Mouse (Mus musculus): ENCODE results near the gene Derl3.
"Not testable (repeated sequence)": the region's sequence is repeated elsewhere in the genome, so short reads cannot be mapped to it uniquely, and the experiment has no call there.

The Derl3 gene

DNA sequence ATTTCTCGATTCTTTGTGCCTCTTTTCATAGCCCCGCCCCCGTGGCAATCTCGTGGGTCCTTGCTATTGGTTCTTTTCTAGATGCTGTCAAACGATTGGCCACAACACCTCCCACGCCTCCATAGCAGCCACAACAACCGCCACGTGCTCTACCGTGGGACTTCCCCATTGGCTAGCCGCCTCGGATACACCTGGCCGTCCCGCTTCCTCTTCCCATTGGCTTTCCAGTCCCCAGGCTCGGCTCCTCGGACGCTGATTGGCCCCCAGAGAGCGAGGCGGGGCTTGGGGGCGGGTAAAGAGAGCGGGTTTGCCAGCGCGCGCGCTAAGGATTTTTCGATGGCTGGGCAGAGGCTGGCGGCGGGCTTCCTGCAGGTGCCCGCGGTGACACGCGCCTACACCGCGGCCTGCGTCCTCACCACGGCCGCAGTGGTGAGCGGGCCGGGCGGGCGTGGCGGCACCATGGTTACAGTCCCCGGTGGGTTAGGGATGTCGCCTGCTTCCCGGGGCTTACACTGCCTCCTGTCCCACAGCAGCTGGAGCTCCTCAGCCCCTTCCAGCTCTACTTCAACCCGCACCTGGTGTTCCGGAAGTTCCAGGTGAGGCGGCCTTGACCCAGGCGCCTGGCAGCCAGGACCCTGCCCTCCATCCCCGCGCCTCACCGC, at the start of gene Derl3:
Derl3 (plus strand) TSS at position 325 of the 662 bp plus-strand sequence.
- peak; percentile 95 to 97 for DNase-seq (ENCODE audit: inconsistent age in 2 of 2, low spot score in 1 of 2)

GRCm38 (mm10) chr10:75843898-75844297, 49.3 kb upstream of the Derl3 start:
- DNase-seq (ENCODE audit: inconsistent age in 2 of 2, low spot score in 1 of 2): not testable (repeated sequence)

- no peak for DNase-seq (ENCODE audit: inconsistent age in 2 of 2, low spot score in 1 of 2)
Observed at GRCm38 (mm10) chr10:75844800-75845199, 48.4 kb upstream of the Derl3 start.

- DNase-seq (ENCODE audit: inconsistent age in 2 of 2, low spot score in 1 of 2): no peak
Observed at GRCm38 (mm10) chr10:75845306-75845930, 47.8 kb upstream of the Derl3 start.

- DNase-seq (ENCODE audit: inconsistent age in 2 of 2, low spot score in 1 of 2): no peak
Observed at GRCm38 (mm10) chr10:75848382-75848781, 44.8 kb upstream of the Derl3 start.

GRCm38 (mm10) chr10:75851076-75851475, 42.1 kb upstream of the Derl3 start:
- DNase-seq (ENCODE audit: inconsistent age in 2 of 2, low spot score in 1 of 2): no peak

DNA sequence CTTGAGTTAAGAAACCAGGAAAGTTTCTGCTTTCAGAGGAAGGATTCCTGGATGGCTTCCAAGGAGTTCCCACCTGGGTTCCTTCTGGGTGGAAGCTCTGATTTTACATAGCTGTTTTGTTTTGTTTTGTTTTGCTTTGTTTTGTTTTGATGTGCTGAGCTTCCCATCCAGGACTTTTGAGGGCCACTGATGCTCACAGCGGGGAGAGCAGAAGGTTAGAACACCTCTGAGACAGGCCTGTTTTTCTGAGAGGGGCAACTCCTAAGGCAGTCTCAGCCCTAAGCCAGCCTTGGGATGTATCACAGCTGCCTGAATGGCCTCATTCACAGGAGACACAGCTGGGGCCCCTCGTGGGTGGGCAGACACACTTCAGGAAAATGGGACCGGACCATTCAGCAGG, 41.5 kb upstream of the Derl3 start:
- DNase-seq (ENCODE audit: inconsistent age in 2 of 2, low spot score in 1 of 2): no peak

GRCm38 (mm10) chr10:75852539-75853125, 40.6 kb upstream of the Derl3 start:
- DNase-seq (ENCODE audit: inconsistent age in 2 of 2, low spot score in 1 of 2): no peak

- peak; percentile 84 to 95 for DNase-seq (ENCODE audit: inconsistent age in 2 of 2, low spot score in 1 of 2)
Observed at GRCm38 (mm10) chr10:75853452-75853851, 39.8 kb upstream of the Derl3 start.

GRCm38 (mm10) chr10:75854096-75854495, 39.1 kb upstream of the Derl3 start:
- no peak for DNase-seq (ENCODE audit: inconsistent age in 2 of 2, low spot score in 1 of 2)

GRCm38 (mm10) chr10:75854791-75855190, 38.4 kb upstream of the Derl3 start:
- DNase-seq (ENCODE audit: inconsistent age in 2 of 2, low spot score in 1 of 2): peak in 1 of 2 experiments; percentile 16

- no peak for DNase-seq (ENCODE audit: inconsistent age in 2 of 2, low spot score in 1 of 2)
Observed at GRCm38 (mm10) chr10:75855416-75855981, 37.7 kb upstream of the Derl3 start.

GRCm38 (mm10) chr10:75856155-75856907, 36.9 kb upstream of the Derl3 start:
- peak in 1 of 2 experiments; percentile 19 for DNase-seq (ENCODE audit: inconsistent age in 2 of 2, low spot score in 1 of 2)

- peak in 1 of 2 experiments; percentile 19 for DNase-seq (ENCODE audit: inconsistent age in 2 of 2, low spot score in 1 of 2)
Observed at GRCm38 (mm10) chr10:75856976-75857375, 36.2 kb upstream of the Derl3 start.

GRCm38 (mm10) chr10:75857598-75857997, 35.6 kb upstream of the Derl3 start:
- DNase-seq (ENCODE audit: inconsistent age in 2 of 2, low spot score in 1 of 2): peak in 1 of 2 experiments; percentile 33

DNA sequence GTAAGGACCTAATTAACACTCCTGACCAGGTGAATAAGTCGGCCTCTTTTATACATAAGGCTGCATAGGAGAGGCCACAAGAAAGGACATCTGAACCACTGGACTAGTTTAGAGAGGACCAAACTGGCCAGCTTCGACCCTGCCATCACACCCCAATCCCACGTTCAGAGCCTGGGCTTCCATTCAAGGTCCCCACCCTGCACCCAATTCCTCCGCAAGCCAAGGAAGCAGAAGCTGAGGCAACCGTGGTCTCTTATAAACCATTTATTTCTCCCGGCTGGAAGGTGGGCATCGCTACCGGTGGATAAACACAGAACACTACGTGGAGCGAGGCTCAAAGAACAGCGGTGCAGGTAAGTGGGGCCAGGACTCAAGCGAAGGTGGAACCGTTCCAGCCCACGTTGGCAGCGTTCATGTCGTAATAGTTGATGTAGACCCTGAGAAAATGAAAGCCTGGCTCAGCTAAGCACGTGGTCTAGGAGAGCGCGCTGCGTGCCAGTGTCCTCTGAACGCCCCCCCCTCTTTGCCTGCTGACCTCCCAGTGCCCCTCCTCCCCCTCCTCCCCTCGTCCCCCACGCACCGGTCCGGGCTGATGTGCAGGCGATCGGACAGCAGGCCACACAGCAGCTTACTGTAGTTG, 34.0 kb upstream of the Derl3 start:
- DNase-seq (ENCODE audit: inconsistent age in 2 of 2, low spot score in 1 of 2): peak; percentile 52 to 80

- peak; percentile 91 to 96 for DNase-seq (ENCODE audit: inconsistent age in 2 of 2, low spot score in 1 of 2)
Observed at GRCm38 (mm10) chr10:75859786-75860470, 33.3 kb upstream of the Derl3 start, which contains the start of gene Mif. Gene Mif (minus strand): TSS chr10:75860240.

GRCm38 (mm10) chr10:75860746-75861145, 32.5 kb upstream of the Derl3 start:
- DNase-seq (ENCODE audit: inconsistent age in 2 of 2, low spot score in 1 of 2): peak; percentile 42 to 50

DNA sequence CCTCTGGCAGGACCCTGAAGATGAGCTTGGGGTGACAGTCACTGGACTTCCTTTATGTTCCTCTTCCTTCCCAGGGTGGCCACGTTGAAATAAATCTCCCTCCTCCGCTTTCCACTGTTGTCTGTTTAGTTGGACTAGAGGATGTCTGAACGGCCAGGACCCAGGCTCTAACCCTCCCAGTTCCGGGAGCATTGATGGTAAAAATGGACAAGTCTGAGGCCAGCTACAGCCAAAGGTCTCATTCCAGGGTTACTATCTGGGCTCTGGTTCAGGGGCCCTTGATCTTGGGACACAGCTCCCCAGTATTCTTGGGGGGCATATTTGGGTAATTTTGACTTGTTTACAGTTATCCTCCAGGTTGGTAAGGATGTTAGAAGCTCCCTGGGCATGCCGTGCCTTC, 31.6 kb upstream of the Derl3 start:
- DNase-seq (ENCODE audit: inconsistent age in 2 of 2, low spot score in 1 of 2): no peak
